Mouse (Mus musculus) naive thymus-derived CD4-positive, alpha-beta T cell, adult 2 months (primary cell): Measurements from ENCODE around the gene Gm45716.
"Not testable (repeated sequence)": the region's sequence is repeated elsewhere in the genome, so short reads cannot be mapped to it uniquely, and the experiment has no call there.

Source experiments
- DNase-seq: peaks from one replicate; pipeline ENCODE4 v3.0.0-alpha.2; 2011; ENCODE audit warnings: low read depth

Gm45716 gene

DNA sequence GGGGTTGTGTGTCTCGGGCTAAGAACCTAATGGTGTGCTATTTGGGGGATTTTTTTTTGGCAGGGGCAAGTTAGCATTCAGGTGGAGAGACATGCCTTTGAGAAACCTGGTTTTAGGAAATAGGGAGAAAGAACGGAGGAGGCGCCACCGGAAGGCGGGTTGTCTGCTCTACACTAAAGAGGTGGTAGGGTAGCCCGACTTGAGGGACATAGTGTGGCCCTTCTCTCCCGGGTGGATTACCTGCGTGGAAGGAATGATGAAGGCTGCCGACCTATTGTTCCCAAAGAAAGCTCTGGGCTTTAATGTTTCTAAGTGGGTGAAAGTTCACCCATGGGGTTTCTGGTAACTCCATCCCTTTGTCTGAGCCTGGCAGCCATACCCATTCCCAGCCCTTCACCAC lies 62.7 kb downstream of the Gm45716 start:
- peak; percentile 49 for DNase-seq

DNA sequence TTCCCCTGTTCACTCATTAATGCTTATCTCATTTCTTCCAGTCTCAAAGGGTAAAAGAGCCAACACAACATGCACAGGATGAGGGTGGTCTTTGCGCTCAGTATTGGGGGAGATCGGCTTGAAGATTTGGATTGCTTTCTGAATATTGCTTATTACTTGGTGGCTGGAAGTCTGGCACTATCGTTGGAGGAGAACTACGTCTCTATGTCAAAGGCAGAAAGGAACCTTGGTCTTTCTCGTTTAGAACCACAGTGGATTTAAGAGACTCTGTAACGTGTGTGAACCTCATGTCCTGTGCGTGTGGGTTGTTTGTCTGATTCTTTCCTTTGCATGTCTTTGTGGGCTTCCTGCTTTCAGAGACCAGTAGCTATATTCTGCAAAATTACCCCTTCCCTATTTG lies 63.2 kb downstream of the Gm45716 start:
- peak; percentile 54 for DNase-seq

DNA sequence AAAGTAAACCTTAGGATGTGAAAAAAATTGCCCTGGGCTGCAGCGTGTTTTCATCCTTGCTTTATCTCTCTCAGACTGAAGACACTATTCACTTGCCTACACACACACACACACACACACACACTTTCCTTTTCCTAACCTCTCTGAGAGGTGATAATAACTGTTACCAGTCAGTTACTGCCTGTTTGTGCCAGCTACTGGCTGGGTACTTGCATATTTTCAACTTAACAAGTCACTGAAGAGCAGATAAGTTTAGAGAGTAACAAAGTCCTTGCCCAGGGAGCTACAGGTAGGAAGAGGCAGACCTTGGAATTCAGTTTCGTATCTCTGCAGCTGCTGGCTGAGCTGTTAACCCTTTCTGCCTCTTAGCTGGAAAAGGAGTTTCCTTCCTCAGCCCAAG lies 64.4 kb downstream of the Gm45716 start:
- DNase-seq = no peak

DNA sequence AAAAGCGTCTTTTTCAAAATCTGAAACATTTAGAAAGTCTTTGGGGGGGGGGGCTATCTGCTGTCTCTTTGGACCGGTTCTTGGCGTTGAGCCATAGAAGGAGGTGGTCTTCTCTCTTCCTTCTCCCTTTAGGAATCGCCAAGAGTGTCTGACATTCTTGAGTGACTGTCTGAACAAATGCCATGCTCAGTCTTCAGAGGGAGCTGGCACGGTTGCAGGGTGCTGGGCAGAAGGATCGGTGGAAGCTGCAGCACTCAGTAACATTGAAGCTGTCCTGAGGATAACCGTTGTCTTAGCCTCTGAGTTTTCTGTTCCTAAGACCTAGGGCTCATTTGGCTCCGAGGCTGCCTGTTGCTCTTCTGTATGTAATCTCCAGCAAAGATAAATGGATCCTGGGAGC lies 64.9 kb downstream of the Gm45716 start:
- DNase-seq = no peak

DNA sequence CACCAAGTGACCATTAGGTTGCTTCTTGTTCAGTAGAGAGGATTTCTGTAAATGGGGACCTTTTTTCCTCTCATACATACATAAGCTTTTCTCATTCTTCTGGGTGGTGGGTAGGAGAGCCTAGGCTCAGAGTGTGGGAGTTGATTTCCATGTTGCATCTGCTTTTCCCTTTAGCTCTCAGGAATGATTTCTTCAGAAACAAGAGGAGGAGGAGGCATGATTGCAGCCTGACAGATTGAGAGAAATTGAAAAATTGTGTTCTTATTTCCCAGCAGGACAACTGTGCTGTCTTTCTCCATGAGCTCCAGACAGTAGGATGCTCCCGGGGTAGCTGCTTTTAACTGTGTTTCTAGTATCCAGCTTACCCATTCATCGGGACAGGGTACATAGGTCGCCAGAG lies 67.1 kb downstream of the Gm45716 start:
- no peak for DNase-seq

DNA sequence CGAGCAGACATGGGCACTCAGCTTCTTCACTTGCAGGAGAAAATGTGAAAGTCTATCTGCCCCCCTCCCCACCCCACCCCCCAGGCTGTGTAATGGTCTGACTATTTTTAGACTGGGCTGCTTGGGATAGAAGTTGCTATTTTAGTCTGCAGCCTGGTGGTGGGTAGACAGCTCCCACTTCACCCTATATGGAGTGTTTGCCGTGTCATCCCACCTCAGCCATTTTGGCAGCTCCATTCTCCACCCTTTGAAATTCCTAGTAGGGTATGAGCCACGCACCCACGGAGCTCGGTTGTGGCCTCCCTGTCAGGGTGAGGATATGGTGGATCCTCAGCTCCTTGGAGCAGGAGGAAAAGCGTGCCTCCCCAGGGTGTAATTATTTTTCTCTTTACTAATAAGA lies 68.2 kb downstream of the Gm45716 start:
- DNase-seq = no peak

DNA sequence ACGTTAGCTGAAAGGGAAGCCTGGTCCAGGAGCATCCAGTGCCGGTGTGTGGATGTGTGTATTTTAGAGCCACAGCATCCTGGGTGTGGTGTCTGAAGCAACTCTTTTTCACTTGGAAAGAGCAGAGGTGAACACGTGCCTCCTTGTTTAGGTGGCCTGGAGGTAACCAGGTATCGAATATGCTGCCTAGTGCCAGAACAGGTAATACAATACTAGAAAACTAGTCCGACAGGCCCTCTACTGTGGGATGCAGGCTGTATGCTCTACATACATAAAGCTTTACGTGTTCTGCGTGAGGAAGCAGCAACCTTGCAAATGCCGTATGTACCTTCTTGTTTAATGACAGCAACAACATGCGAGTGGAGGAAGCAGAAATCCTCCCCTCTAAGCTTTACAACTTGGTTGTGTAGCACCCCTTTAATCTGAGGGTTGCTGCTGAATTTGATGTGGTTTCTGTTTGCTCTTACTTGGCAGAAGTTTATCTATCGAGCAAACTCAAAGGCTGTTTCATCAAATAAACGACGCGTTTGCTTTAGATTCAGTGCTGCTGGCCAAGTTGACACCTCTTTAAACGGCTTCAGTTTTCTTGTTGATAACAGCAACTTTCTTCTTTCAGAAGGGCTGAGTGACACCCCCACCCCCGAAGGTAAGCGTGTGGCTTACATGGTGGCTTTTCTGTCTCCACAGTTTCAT lies 69.5 kb downstream of the Gm45716 start:
- DNase-seq = peak; percentile 73

DNA sequence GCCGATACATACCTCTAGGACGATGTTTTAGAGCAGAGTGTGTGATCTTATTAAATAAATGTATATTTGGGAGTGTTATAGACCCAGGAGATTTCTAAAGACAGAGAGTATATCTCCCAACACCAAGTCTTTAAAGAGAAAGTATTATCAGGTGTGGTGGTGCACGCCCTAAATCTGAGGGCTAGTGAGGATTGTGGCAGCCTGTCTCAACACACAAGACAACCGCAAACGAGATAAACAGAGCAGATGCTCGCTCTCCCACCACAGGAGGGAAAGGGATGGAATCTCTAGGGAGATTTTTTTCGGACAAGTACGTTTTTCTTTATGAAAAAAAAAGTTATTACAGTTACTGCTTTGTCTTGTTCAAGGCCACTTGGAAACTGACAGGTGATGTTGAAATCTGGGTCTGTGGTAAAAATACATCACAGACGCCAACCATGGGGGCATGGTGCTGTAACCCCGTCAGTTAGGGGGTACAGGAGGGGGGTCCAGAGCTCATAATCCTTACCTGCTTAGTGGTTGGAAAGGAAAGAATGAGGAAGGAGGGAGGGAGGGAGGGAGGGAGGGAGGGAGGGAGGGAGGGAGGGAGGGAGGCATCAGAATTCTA lies 70.9 kb downstream of the Gm45716 start:
- DNase-seq = no peak

DNA sequence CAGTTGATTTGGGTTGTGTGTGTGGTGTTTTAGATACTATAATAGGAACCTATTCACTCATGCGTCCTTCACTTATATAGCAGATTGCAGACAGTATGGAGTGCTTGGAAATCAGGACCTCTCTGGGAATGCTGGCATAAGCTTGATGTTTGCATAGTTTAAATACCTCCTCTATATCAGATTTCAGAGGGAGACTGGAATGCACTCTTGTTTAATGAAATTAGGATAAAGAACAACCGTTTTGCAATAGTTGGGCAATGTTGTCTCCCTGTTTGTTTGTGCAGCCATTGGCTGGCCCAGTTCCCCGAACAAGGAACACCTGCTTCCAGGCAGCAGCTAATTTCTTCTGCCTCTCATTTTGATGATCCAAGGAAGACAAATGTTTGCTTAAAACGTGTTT lies 71.6 kb downstream of the Gm45716 start:
- DNase-seq = no peak

DNA sequence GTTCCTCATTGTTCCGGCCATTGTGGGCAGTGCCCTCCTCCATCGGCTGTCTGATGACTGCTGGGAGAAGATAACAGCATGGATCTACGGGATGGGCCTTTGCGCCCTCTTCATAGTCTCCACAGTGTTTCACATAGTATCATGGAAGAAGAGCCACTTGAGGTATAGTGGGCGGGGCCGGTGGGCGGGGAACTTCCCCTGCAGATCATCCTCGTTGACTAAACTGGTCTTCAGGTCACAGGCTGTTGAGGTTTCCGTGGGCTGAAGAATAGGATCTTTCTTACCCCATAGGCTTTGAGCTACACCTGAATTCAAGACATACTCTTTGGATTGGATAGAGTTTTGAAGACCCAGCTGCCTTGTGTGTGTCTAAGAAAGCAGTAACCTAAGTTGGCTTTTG lies 72.3 kb downstream of the Gm45716 start:
- DNase-seq = no peak

DNA sequence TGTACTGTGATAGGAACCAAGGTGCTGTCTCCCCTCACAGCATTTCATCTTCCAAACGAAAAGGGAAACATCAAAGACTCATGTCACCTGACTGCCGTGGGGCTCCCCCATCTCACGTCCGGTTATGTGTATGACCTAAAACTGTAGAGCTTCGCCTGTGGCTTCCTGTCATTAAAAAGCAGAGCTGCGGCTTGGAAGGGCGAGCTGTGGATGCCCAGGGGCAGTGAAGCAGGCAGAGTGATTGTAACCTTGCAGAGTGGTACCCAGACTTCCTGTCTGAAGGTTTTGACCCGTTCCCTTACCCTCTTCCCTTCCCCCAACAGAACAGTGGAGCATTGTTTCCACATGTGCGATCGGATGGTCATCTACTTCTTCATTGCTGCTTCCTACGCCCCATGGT lies 76.7 kb downstream of the Gm45716 start:
- peak; percentile 69 for DNase-seq

DNA sequence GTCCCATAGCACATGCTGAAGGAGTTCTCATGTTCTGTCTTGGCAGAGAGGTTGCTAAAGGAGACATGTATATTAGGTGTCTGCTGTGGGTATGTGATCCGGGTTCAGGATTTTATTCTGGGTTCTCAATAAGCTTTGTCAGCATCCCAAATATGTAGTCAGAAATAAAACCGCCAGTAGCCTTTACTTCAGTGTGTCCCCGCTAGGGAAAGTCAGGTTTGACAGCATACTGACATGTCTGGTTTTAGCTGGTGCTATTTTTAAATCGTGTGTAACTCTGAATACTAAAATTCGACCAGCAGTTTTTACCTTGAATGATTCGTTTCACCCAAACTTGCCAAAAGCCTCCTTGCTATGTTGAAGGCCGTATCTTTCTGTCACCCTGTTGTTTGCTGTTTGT lies 78.1 kb downstream of the Gm45716 start:
- DNase-seq = no peak

DNA sequence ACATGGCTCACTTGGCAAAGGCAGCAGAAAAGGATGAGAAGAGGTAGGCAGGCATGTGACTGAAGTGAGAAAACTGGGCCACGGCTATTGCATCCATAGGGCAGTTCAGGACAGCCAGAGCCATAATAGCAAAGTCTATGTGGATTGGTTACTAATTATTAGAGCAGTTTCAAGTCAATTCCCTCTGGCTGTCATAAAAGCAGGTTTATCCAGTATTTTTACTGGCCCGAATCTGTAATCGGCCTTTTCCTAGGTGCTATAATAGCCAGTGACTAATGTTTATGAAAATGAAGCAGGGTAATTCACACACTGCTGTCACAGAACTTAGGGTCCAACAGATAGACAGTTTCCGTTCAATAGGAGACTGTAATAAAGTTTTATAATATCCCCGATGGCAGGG lies 81.5 kb downstream of the Gm45716 start:
- DNase-seq = no peak

DNA sequence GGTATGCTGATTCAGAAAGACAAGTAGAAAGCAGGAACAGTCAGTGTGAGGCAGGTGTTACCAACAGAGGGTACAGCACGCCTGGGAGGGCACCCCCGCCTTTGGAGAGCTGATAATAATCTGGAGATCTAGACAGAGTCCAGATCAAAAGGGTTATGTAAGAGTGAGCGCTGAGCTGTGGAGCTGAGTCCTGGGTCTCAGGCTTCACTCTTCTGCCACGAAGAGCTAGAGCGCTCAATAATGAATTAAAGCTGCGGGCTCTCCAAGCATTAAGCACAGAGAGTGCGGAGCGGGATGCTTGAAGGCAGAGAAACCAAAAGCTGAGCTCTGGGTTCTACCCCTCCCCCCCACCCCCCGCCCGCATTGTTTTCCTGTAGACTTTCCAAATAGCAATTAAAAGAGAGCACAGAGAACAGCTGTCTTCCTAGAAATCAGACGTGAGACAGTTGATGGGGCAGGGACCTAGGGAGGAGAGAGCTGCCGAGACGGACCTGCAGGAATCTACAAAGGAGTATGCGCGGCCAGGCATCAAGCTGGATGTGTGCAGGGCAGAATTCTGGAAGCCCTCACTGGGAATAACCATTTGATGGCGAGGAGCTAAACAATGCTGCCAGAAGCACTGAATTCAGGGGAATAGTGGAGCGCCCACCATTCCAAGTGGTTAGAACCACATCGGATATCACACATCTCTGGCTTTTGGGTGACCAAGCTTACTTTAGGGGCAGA lies 82.1 kb downstream of the Gm45716 start:
- DNase-seq = no peak

DNA sequence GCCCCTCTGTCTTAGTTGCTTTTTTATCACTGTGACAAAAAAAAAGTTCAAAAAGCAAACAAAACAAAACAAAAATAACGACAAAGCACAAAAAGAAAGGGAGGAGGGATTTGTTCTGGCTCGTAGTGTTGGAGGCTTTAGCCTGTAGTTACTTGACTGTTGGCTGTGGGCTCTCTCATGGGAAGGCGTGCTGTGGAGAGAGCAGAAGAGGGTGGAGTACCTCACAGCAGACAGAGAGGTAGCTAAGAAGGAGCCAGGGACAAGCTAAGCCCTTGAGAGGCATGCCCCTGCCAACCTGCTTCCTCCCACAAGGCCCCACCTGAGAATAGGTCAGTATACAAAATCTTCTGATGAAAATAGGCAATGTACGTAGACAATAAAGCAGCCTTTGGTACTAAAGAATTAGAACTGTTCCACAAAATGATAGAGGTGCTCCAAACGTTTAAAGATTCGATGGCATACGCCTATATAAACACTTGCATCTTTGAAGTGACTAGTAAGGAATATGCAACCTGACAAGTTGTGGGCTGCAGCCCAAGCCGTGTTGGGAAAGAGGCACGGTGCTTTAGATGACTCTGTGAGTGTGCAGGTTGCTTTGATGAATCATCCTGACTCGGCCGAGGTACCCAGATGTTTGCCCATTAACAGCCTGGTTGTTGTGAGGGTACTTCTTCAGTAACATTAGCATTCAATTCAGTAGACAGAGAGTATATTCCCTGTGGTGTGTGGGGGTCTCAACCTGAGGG lies 82.8 kb downstream of the Gm45716 start:
- no peak for DNase-seq

DNA sequence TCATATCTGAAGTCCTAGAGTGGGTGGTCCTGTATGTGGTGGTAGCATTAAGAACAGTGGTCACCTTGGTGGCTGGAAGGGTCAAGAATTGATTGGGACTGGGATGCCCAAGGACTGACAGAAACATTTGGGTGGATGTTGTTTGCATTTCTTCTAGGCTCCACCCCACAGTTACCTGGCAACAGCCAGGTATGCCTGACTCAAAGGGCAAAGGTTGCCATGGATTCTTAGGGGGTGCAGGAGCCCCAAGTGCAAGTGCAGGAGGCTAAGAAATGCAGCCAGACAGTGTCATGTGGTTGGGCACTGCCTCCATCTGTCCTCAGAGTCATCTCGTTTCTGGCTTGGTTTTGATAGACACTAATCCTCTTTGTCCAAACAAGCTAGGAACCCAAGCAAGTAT lies 86.7 kb downstream of the Gm45716 start:
- no peak for DNase-seq

DNA sequence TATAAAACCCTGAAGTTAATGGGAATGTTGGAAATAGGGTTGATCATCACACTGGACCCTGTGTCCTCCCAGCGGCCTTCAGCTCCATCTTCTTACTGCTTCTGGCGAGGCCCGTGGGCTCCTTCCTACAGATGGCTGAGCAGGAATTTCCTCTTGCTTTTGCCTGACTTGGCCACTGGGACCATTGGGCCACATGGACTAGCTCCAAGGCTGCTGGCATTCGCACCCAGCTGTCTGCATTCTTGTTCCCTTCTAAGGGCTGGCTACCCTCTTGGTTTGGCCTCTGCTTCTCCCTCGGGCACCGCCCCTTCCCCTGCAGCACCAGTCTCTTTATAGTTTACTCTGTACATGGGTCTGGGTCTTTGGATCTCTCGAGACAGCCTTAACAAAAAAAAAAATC lies 88.2 kb downstream of the Gm45716 start:
- no peak for DNase-seq

DNA sequence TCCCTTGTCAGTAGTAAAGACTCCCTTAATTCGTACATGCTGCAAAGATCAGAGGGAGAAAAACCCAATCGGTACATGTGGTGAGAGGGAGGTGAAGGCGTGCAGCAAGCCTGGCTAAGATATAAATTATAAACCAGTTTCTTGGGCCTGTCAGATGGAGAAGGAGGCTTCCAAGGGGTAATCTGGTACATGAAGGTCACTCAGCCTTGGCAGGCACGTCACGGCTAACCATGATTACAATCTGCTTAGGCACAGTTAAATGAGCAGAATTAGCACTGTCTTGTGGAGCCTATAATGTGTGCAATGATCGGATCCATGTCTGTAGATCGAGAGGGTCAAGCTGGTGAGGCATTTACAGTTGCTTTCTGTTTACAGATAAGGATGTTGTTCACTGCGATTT lies 88.7 kb downstream of the Gm45716 start:
- DNase-seq = no peak

DNA sequence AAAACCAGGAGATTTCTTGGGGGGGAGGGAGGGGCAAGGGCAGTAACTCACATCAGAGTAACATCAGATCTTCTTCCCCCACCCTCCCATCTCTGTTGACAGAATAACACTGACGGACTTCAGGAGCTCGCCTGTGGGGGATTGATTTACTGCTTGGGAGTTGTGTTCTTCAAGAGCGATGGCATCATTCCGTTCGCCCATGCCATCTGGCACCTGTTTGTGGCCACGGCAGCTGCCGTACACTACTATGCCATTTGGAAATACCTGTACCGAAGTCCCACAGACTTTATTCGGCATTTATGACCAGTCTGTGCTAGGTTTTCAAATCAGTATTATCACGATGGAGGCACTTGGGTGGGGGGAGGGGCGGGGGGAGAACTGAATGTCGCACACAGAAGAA lies 89.1 kb downstream of the Gm45716 start:
- DNase-seq = no peak

DNA sequence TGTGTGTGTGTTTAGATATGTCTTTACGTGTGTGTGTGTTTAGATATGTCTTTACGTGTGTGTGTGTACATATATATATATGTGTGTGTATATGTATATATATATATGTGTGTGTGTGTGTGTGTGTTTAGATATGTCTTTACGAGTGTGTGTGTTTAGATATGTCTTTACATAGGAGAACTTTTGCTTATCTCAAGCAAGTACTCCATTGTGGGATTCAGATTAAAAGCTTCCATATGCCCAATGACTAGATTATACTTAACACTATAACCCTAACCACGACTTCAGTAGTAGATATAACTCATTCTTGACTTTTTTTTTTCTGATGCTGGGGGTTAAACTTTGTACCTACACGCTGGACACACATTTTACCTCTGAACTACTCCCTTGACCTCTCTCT lies 92.6 kb downstream of the Gm45716 start:
- no peak for DNase-seq

DNA sequence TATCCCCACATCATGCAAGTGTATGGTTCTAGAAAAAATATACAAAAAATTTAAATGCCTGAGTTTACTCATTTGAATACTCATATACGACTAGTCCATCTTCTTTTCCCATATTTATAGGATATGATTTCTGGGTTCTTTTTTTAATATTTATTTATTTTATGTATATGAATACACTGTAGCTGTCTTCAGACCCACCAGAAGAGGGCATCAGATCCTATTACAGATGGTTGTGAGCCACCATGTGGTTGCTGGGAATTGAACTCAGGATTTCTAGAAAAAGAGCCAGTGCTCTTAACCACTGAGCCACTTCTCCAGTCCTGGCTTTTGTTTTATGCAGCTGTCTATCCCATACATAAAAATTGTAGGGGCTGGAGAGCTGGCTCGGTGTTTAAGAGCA lies 94.5 kb downstream of the Gm45716 start:
- not testable (repeated sequence) for DNase-seq

DNA sequence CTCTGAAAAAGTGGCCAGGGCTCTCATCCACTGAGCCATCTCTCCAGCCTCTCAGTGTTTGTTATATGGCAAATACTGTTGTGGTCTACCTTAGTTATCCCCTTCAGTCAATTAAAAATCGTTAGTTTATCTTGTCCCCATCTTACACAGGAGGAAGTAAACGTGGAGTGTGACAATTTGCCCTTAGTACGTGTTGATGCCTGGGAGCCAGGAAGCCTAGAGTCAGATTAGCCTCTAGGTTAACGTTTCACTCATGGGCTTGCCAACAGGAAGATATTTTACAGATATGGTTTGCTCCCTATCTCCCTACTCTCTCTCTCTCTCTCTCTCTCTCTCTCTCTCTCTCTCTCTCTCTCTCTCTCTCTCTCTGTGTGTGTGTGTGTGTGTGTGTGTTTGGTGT lies 95.7 kb downstream of the Gm45716 start:
- no peak for DNase-seq

DNA sequence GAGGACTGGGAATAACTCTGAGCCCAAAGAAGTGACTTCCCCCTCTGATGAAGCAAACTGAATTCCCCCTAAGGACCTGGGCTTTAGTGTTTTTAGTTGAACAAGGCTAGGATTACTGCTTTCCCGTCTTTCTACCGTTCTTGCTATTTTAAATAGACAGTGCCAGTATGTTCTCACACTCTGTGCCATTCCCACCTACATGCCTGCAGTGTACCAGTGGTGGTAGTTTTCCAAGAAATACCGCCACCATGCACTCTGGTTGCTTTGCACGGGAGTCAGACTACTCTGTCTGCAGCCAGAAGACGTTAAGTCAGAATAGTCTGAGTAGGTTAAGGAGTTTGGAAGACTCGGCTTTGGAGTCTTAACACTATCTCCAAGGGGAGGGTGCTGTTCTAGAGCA lies 96.1 kb downstream of the Gm45716 start:
- DNase-seq = no peak
